Mouse (Mus musculus): ENCODE results near the gene Dkk3. TPM values are rescaled to one million over a fixed set of nuclear protein-coding genes. Genes with fewer than 3 reads are reported as not detected.

Dkk3 gene
- polyA plus RNA-seq, 1 experiment from 2014 or later, result 35.1 TPM

- Histone ChIP-seq H3K9ac (ENCODE audit: low read depth, low read length) (no peak overlapping the region), H3K4me2 (ENCODE audit: low read length) (no peak overlapping the region), H3K27me3 (ENCODE audit: control insufficient read depth, insufficient read depth, low read depth, low read length) (no peaks in the 10 kb centered on the region), H3K27ac (ENCODE audit: low read length) (no peak overlapping the region), H3K4me1 (ENCODE audit: control insufficient read depth, insufficient read depth, low read length) (no peaks in the 10 kb centered on the region), H3K4me3 (ENCODE audit: low read depth, low read length) (no peak overlapping the region), H3K9me3 (replicated peaks; ENCODE audit: control insufficient read depth, low read length, poor library complexity, severe bottlenecking) (no peaks in the 10 kb centered on the region), H3K36me3 (ENCODE audit: control insufficient read depth, insufficient read depth, low read length) (no peaks in the 10 kb centered on the region)
- ATAC-seq, result no peak
- 78% methylated on average over 8 of the region's 8 CpGs for WGBS
Measured at GRCm38 (mm10) chr7:112197461-112197860, 38.6 kb upstream of the Dkk3 start.

- Histone ChIP-seq H3K4me3 (ENCODE audit: low read depth, low read length) (no peak overlapping the region), H3K9me3 (replicated peaks; ENCODE audit: control insufficient read depth, low read length, poor library complexity, severe bottlenecking) (no peaks in the 10 kb centered on the region), H3K27ac (ENCODE audit: low read length) (no peak overlapping the region), H3K4me1 (ENCODE audit: control insufficient read depth, insufficient read depth, low read length) (no peaks in the 10 kb centered on the region), H3K36me3 (ENCODE audit: control insufficient read depth, insufficient read depth, low read length) (no peaks in the 10 kb centered on the region), H3K9ac (ENCODE audit: low read depth, low read length) (no peak overlapping the region), H3K27me3 (ENCODE audit: control insufficient read depth, insufficient read depth, low read depth, low read length) (no peaks in the 10 kb centered on the region), H3K4me2 (ENCODE audit: low read length) (no peak overlapping the region)
- WGBS, result 82% methylated on average over 5 of the region's 5 CpGs
- no peak for ATAC-seq
Measured at GRCm38 (mm10) chr7:112194286-112194685, 35.4 kb upstream of the Dkk3 start.

DNA sequence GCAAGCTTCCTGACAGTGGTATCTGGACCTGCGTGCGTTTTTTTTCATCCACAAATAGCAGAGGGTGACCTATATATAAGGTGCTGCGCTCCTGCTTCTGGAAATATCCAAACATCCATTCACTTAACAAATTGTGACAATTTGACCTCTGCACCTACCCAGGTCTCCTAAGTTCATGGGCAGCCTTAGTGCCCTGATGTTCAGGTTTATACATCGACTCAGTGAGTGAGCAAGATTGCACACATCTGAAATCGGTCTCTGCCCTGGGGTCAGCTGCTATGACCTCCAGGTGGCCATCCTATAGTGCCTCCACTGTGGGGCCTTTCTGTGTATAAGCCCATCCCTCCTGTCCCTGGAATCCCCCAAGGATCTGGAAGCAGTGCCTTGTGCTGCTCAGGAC is 33.9 kb upstream of the Dkk3 start:
- no peak for ATAC-seq
- WGBS, result 89% methylated on average over 5 of the region's 5 CpGs
- no peak overlapping the region for H3K9ac ChIP-seq (ENCODE audit: low read depth, low read length)

DNA sequence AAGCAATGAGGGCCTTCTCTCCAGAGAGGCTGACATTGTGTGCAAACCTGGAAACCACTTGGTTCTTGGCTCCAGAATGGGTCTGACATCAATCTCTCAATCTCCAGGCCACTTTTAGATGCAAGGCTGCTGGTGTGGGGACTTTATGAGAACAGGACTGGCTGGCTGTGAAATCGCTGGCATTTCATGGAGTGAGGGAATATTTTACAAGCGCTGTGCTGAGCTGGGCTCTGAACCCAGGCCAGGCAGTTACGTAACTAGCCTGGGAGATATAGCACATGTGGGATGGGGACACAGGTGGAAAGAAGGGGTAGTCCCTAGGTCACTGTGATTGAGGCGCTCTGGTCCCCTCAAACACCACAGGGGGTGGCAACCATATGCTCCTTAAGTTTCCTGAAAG is 33.4 kb upstream of the Dkk3 start:
- no peak overlapping the region for H3K4me3 ChIP-seq (ENCODE audit: low read depth, low read length)
- no peak overlapping the region for H3K27ac ChIP-seq (ENCODE audit: low read length)
- H3K36me3 ChIP-seq (ENCODE audit: control insufficient read depth, insufficient read depth, low read length), result no peaks in the 10 kb centered on the region
- no peak overlapping the region for H3K9ac ChIP-seq (ENCODE audit: low read depth, low read length)
- H3K4me2 ChIP-seq (ENCODE audit: low read length), result no peak overlapping the region
- no peaks in the 10 kb centered on the region for H3K27me3 ChIP-seq (ENCODE audit: control insufficient read depth, insufficient read depth, low read depth, low read length)
- WGBS, result 88% methylated on average over 4 of the region's 4 CpGs
- no peak for ATAC-seq
- H3K4me1 ChIP-seq (ENCODE audit: control insufficient read depth, insufficient read depth, low read length), result no peaks in the 10 kb centered on the region
- H3K9me3 ChIP-seq (replicated peaks; ENCODE audit: control insufficient read depth, low read length, poor library complexity, severe bottlenecking), result no peaks in the 10 kb centered on the region

More for the DNA sequence above, 33.9 kb upstream of the Dkk3 start:
- Histone ChIP-seq H3K27ac (ENCODE audit: low read length) (no peak overlapping the region), H3K27me3 (ENCODE audit: control insufficient read depth, insufficient read depth, low read depth, low read length) (no peaks in the 10 kb centered on the region), H3K9me3 (replicated peaks; ENCODE audit: control insufficient read depth, low read length, poor library complexity, severe bottlenecking) (no peaks in the 10 kb centered on the region), H3K4me1 (ENCODE audit: control insufficient read depth, insufficient read depth, low read length) (no peaks in the 10 kb centered on the region), H3K36me3 (ENCODE audit: control insufficient read depth, insufficient read depth, low read length) (no peaks in the 10 kb centered on the region), H3K4me3 (ENCODE audit: low read depth, low read length) (no peak overlapping the region), H3K4me2 (ENCODE audit: low read length) (no peak overlapping the region)

GRCm38 (mm10) chr7:112187536-112188459 is 28.9 kb upstream of the Dkk3 start:
- H3K9me3 ChIP-seq (replicated peaks; ENCODE audit: control insufficient read depth, low read length, poor library complexity, severe bottlenecking), result no peaks in the 10 kb centered on the region
- ATAC-seq, result no peak
- no peaks in the 10 kb centered on the region for H3K27me3 ChIP-seq (ENCODE audit: control insufficient read depth, insufficient read depth, low read depth, low read length)
- H3K4me3 ChIP-seq (ENCODE audit: low read depth, low read length), result no peak overlapping the region
- H3K27ac ChIP-seq (ENCODE audit: low read length), result no peak overlapping the region
- no peak overlapping the region for H3K9ac ChIP-seq (ENCODE audit: low read depth, low read length)
- no peaks in the 10 kb centered on the region for H3K36me3 ChIP-seq (ENCODE audit: control insufficient read depth, insufficient read depth, low read length)
- H3K4me2 ChIP-seq (ENCODE audit: low read length), result no peak overlapping the region
- 81% methylated on average over 13 of the region's 13 CpGs for WGBS
- H3K4me1 ChIP-seq (ENCODE audit: control insufficient read depth, insufficient read depth, low read length), result 0 out of 2 replicates have a peak, but pooled peaks cover 7% of the 10 kb centered on the region

GRCm38 (mm10) chr7:112186871-112187270 is 28.0 kb upstream of the Dkk3 start:
- ATAC-seq, result no peak
- no peak overlapping the region for H3K4me2 ChIP-seq (ENCODE audit: low read length)
- H3K4me3 ChIP-seq (ENCODE audit: low read depth, low read length), result no peak overlapping the region
- no peak overlapping the region for H3K27ac ChIP-seq (ENCODE audit: low read length)
- no peaks in the 10 kb centered on the region for H3K9me3 ChIP-seq (replicated peaks; ENCODE audit: control insufficient read depth, low read length, poor library complexity, severe bottlenecking)
- 92% methylated on average over 7 of the region's 7 CpGs for WGBS
- H3K9ac ChIP-seq (ENCODE audit: low read depth, low read length), result no peak overlapping the region
- no peaks in the 10 kb centered on the region for H3K27me3 ChIP-seq (ENCODE audit: control insufficient read depth, insufficient read depth, low read depth, low read length)
- no peaks in the 10 kb centered on the region for H3K36me3 ChIP-seq (ENCODE audit: control insufficient read depth, insufficient read depth, low read length)
- 0 out of 2 replicates have a peak, but pooled peaks cover 7% of the 10 kb centered on the region for H3K4me1 ChIP-seq (ENCODE audit: control insufficient read depth, insufficient read depth, low read length)

GRCm38 (mm10) chr7:112185226-112185745 is 26.4 kb upstream of the Dkk3 start:
- 65% methylated on average over 9 of the region's 9 CpGs for WGBS
- no peak for ATAC-seq
- H3K36me3 ChIP-seq (ENCODE audit: control insufficient read depth, insufficient read depth, low read length), result no peaks in the 10 kb centered on the region
- no peak overlapping the region for H3K9ac ChIP-seq (ENCODE audit: low read depth, low read length)
- no peak overlapping the region for H3K27ac ChIP-seq (ENCODE audit: low read length)
- H3K9me3 ChIP-seq (replicated peaks; ENCODE audit: control insufficient read depth, low read length, poor library complexity, severe bottlenecking), result no peaks in the 10 kb centered on the region
- no peak overlapping the region for H3K4me3 ChIP-seq (ENCODE audit: low read depth, low read length)
- no peak overlapping the region for H3K4me2 ChIP-seq (ENCODE audit: low read length)
- H3K27me3 ChIP-seq (ENCODE audit: control insufficient read depth, insufficient read depth, low read depth, low read length), result no peaks in the 10 kb centered on the region
- H3K4me1 ChIP-seq (ENCODE audit: control insufficient read depth, insufficient read depth, low read length), result 0 out of 2 replicates have a peak, but pooled peaks cover 7% of the 10 kb centered on the region

- H3K4me2 ChIP-seq (ENCODE audit: low read length), result no peak overlapping the region
- H3K9ac ChIP-seq (ENCODE audit: low read depth, low read length), result no peak overlapping the region
- no peaks in the 10 kb centered on the region for H3K36me3 ChIP-seq (ENCODE audit: control insufficient read depth, insufficient read depth, low read length)
- WGBS, result 74% methylated on average over 6 of the region's 6 CpGs
- H3K4me1 ChIP-seq (ENCODE audit: control insufficient read depth, insufficient read depth, low read length), result 0 out of 2 replicates have a peak, but pooled peaks cover 7% of the 10 kb centered on the region
- H3K4me3 ChIP-seq (ENCODE audit: low read depth, low read length), result no peak overlapping the region
- H3K27ac ChIP-seq (ENCODE audit: low read length), result no peak overlapping the region
- no peaks in the 10 kb centered on the region for H3K27me3 ChIP-seq (ENCODE audit: control insufficient read depth, insufficient read depth, low read depth, low read length)
- peak; percentile 49; the same call in 1 of the 2 replicates for ATAC-seq
- no peaks in the 10 kb centered on the region for H3K9me3 ChIP-seq (replicated peaks; ENCODE audit: control insufficient read depth, low read length, poor library complexity, severe bottlenecking)
Measured at GRCm38 (mm10) chr7:112184519-112185225, 25.8 kb upstream of the Dkk3 start.

Measured in midbrain, embryonic 16.5 days (tissue).